Mouse (Mus musculus) kidney, adult 2 months (tissue): ENCODE data around the gene Dtx1.

Experiments
- CTCF ChIP-seq: fragments of 200-500 bp; conservative IDR thresholded peaks from 2 replicates; pipeline ENCODE4 v1.5.1; 2011; ENCODE audit warnings: low read depth, mild to moderate bottlenecking, control low read depth, low read length, moderate library complexity, mixed read lengths; ENCODE audit not compliant: insufficient read depth, insufficient read length
- POLR2A ChIP-seq: fragments of 200-500 bp; IDR thresholded peaks from one replicate; pipeline ENCODE4 v1.6.1; 2011; ENCODE audit warnings: low read depth, low read length, control low read depth

GRCm38 (mm10) chr5:120640094-120640493 lies 71.6 kb downstream of the Dtx1 start:
- TF ChIP-seq POLR2A (no peak), CTCF (no peak)
